Mouse (Mus musculus): ENCODE results near the gene Adat1. TPM values are rescaled to one million over a fixed set of nuclear protein-coding genes. Genes with fewer than 3 reads are reported as not detected.
A peak's percentile ranks its signal among the peaks of the same experiment; 100 is the strongest.

Gene Adat1
- polyA plus RNA-seq, 1 experiment from 2014 or later = 1.8 TPM

DNA sequence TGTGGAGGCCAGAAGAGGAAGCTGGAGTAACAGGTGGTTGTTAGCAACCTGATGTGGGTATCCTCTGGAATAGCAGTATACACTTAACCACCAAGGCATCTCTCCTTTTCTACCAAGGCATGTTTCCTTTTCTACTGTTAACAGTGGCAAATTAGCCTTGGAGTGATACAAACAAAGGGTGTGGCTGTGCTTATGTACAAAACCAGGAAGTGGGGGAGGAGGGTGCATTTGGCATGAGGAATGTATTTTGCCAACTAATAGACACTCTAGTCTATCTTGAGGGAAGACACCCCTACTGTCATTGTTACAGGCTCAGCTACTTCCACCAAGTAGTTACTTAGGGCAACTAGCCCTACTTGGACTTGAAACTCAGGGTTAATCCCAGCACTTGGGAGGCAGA lies 12.7 kb upstream of the Adat1 start:
- H3K9me3 ChIP-seq (ENCODE audit: low read length) = no peaks in the 10 kb centered on the region
- TF ChIP-seq CTCF (IDR thresholded peaks at IDR 0.05; ENCODE audit: low read depth) (no peak), EP300 (IDR thresholded peaks at IDR 0.05; ENCODE audit: low read depth) (no peak)
- no peak overlapping the region for H3K4me3 ChIP-seq (ENCODE audit: low read depth, low read length)
- ATAC-seq = no peak
- no peak for DNase-seq
- peaks cover 54% of the 10 kb centered on the region for H3K36me3 ChIP-seq (replicated peaks; ENCODE audit: insufficient read depth, low read length)
- H3K4me1 ChIP-seq (ENCODE audit: insufficient read depth) = peaks cover 2% of the 10 kb centered on the region; the same call in 1 of the 2 replicates
- no peak overlapping the region for H3K9ac ChIP-seq (replicated peaks)
- no peaks in the 10 kb centered on the region for H3K27me3 ChIP-seq (ENCODE audit: insufficient read depth, low read length)
- no peak overlapping the region for H3K4me2 ChIP-seq (ENCODE audit: low read depth, low read length)
- no peak overlapping the region for H3K27ac ChIP-seq (ENCODE audit: low read depth)

DNA sequence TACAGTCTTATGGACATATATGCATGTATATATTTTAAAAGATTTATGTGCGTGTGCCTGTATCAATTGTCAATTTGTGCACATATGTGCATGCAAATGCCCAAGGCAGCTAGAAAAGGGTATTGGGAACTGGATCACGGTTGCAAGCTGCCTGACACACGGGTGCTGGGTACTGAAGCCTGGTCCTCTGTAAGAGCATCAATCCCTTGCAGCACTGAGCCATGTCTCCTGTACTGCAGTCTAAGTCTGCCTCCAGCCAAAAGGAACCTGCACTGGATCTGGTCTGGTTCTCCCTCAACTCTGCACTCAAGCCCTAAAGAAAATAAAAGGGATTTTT lies 569 bp upstream of the Adat1 start:
- 69% methylated on average over 3 of the region's 3 CpGs for WGBS (ENCODE audit: insufficient replicate concordance)
- ATAC-seq = no peak
- no peak for DNase-seq
- TF ChIP-seq CTCF (IDR thresholded peaks at IDR 0.05; ENCODE audit: low read depth) = no peak
- 0 out of 2 replicates have a peak, but pooled peaks cover 3% of the 10 kb centered on the region for H3K4me1 ChIP-seq (ENCODE audit: insufficient read depth)
- no peaks in the 10 kb centered on the region for H3K27me3 ChIP-seq (ENCODE audit: insufficient read depth, low read length)
- H3K9ac ChIP-seq (replicated peaks) = no peak overlapping the region
- H3K36me3 ChIP-seq (replicated peaks; ENCODE audit: insufficient read depth, low read length) = peaks cover 34% of the 10 kb centered on the region
- no peaks in the 10 kb centered on the region for H3K9me3 ChIP-seq (ENCODE audit: low read length)
- no peak overlapping the region for H3K27ac ChIP-seq (ENCODE audit: low read depth)
- no peak overlapping the region for H3K4me3 ChIP-seq (ENCODE audit: low read depth, low read length)
- no peak overlapping the region for H3K4me2 ChIP-seq (ENCODE audit: low read depth, low read length)

DNA sequence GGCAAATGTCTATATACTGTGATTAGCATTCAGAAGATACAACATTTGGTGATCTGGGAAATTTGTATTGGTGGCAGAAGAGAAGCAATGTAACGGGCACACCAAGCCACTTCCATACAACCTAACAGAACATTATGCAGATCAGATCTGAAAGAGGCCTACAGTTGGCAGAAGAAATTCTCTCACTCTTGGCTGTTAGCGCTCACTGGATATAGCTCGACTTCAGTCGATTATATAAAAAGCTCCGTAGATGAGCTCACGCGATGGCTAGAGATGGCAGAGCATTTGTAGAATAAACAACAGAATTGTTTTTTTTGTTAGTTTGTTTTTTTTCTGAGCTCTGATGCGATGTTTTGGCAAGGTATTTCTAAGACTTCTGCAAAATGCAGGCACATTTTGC lies 824 bp downstream of the Adat1 start:
- Histone ChIP-seq H3K4me3 (ENCODE audit: low read depth, low read length) (peak overlapping the region; percentile 72), H3K36me3 (replicated peaks; ENCODE audit: insufficient read depth, low read length) (peaks cover 26% of the 10 kb centered on the region), H3K4me1 (ENCODE audit: insufficient read depth) (0 out of 2 replicates have a peak, but pooled peaks cover 3% of the 10 kb centered on the region), H3K27ac (ENCODE audit: low read depth) (no peak overlapping the region), H3K27me3 (ENCODE audit: insufficient read depth, low read length) (no peaks in the 10 kb centered on the region), H3K9ac (replicated peaks) (peak overlapping the region; percentile 73), H3K4me2 (ENCODE audit: low read depth, low read length) (peak overlapping the region; percentile 91), H3K9me3 (ENCODE audit: low read length) (no peaks in the 10 kb centered on the region)
- TF ChIP-seq CTCF (IDR thresholded peaks at IDR 0.05; ENCODE audit: low read depth) (no peak), EP300 (IDR thresholded peaks at IDR 0.05; ENCODE audit: low read depth) (no peak)
- DNase-seq (no peak), ATAC-seq (no peak)
- WGBS (ENCODE audit: insufficient replicate concordance) = 56% methylated on average over 8 of the region's 8 CpGs

DNA sequence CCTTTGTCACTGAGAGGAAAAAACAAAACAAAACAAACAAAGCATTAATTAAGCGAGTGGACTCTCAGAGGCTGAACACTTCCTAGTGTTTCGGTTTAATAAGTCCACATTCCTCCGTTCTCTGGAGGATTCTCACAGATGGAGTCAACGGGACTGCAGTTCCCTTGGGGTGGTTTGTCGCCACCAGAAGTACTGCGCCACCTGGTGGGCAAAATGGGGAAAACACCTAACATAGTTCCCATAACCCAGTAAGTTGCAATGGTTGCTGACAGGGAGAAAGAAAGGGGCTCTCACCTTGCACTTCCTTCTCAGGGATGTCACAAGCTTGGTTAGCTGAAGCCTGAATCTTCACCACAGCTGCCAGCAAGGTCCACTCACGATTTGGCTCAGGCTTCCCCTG lies 2.2 kb downstream of the Adat1 start:
- ATAC-seq = peak; percentile 56
- peaks cover 20% of the 10 kb centered on the region for H3K36me3 ChIP-seq (replicated peaks; ENCODE audit: insufficient read depth, low read length)

DNA sequence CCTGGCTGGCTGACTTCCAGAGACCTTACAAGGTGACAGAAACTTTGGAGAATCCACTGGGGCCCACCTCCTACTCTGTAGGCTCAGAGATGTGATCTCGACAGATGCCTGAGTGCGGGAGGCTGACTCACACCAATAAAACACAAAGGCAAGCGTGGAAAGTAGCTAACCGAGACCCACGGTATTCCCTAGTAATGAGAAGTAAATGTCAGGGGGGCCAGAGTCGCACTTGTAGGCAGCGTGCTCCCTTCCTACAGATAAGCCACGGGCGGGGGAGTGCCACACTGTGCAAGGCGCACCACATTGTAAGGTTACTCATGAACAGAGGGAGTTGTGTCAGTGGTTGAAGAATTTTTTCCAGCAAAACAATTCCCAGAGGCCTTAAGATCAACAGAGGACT lies 7.6 kb downstream of the Adat1 start:
- H3K36me3 ChIP-seq (replicated peaks; ENCODE audit: insufficient read depth, low read length) = peaks cover 18% of the 10 kb centered on the region
- H3K27me3 ChIP-seq (ENCODE audit: insufficient read depth, low read length) = no peaks in the 10 kb centered on the region
- H3K4me2 ChIP-seq (ENCODE audit: low read depth, low read length) = no peak overlapping the region
- H3K27ac ChIP-seq (ENCODE audit: low read depth) = no peak overlapping the region
- H3K4me1 ChIP-seq (ENCODE audit: insufficient read depth) = no peaks in the 10 kb centered on the region
- H3K9me3 ChIP-seq (ENCODE audit: low read length) = no peaks in the 10 kb centered on the region
- no peak overlapping the region for H3K4me3 ChIP-seq (ENCODE audit: low read depth, low read length)
- DNase-seq (no peak), ATAC-seq (no peak)
- TF ChIP-seq EP300 (IDR thresholded peaks at IDR 0.05; ENCODE audit: low read depth) (no peak), CTCF (IDR thresholded peaks at IDR 0.05; ENCODE audit: low read depth) (no peak)
- 79% methylated on average over 10 of the region's 10 CpGs for WGBS (ENCODE audit: insufficient replicate concordance)
- H3K9ac ChIP-seq (replicated peaks) = no peak overlapping the region

More for the DNA sequence above, 2.2 kb downstream of the Adat1 start:
- DNase-seq = peak; percentile 87
- H3K4me1 ChIP-seq (ENCODE audit: insufficient read depth) = 0 out of 2 replicates have a peak, but pooled peaks cover 3% of the 10 kb centered on the region
- no peak overlapping the region for H3K4me3 ChIP-seq (ENCODE audit: low read depth, low read length)
- H3K27ac ChIP-seq (ENCODE audit: low read depth) = no peak overlapping the region
- TF ChIP-seq EP300 (IDR thresholded peaks at IDR 0.05; ENCODE audit: low read depth) (no peak), CTCF (IDR thresholded peaks at IDR 0.05; ENCODE audit: low read depth) (peak; percentile 95)
- no peak overlapping the region for H3K4me2 ChIP-seq (ENCODE audit: low read depth, low read length)
- 12% methylated on average over 7 of the region's 7 CpGs for WGBS (ENCODE audit: insufficient replicate concordance)
- H3K9ac ChIP-seq (replicated peaks) = no peak overlapping the region
- no peaks in the 10 kb centered on the region for H3K9me3 ChIP-seq (ENCODE audit: low read length)
- no peaks in the 10 kb centered on the region for H3K27me3 ChIP-seq (ENCODE audit: insufficient read depth, low read length)

DNA sequence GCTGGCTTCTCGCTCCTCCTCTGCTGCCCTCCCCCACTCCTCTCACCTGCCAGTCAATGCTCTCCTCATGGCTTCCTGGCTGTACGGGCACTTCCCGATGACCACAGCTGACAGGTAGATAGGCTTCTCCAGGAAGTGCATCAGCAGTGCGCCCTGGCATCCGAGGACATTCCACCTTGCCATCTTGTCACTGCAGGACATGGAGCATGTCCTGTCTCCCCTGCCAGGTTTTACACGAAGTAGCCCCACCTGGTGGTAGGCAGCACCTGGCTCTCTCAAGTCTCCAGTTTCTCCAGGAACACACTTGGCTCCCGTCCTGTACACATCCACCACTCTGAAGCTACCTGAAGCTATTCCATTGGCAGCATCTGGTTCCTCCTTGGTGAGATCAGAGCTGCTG lies 10.0 kb downstream of the Adat1 start:
- Histone ChIP-seq H3K4me2 (ENCODE audit: low read depth, low read length) (no peak overlapping the region), H3K36me3 (replicated peaks; ENCODE audit: insufficient read depth, low read length) (peaks cover 14% of the 10 kb centered on the region; the same call in 1 of the 2 replicates), H3K9ac (replicated peaks) (no peak overlapping the region), H3K4me1 (ENCODE audit: insufficient read depth) (no peaks in the 10 kb centered on the region), H3K27me3 (ENCODE audit: insufficient read depth, low read length) (no peaks in the 10 kb centered on the region), H3K4me3 (ENCODE audit: low read depth, low read length) (no peak overlapping the region), H3K9me3 (ENCODE audit: low read length) (no peaks in the 10 kb centered on the region), H3K27ac (ENCODE audit: low read depth) (no peak overlapping the region)
- ATAC-seq (no peak), DNase-seq (no peak)
- WGBS (ENCODE audit: insufficient replicate concordance) = 74% methylated on average over 7 of the region's 7 CpGs
- TF ChIP-seq CTCF (IDR thresholded peaks at IDR 0.05; ENCODE audit: low read depth) (peak; percentile 53), EP300 (IDR thresholded peaks at IDR 0.05; ENCODE audit: low read depth) (no peak)

DNA sequence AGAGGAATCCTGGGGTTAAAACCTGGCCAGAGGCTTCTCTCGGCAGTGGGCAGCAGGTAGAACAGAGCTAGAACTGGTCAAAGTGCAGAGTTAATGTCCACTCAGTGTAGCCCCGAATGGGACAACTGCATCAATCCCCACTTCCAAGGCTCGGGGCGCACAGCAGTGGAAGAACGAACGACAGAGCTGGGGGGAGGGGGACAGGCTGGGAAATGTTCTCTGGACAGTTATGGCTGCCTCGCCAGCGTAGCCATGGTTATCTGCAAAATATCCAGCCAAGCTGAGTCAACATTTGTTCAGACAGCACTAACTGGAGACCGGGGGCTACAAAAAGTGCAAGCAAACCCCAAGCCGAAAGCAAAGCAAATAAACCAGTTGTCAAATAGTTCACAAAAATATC lies 14.0 kb downstream of the Adat1 start:
- Histone ChIP-seq H3K4me3 (ENCODE audit: low read depth, low read length) (no peak overlapping the region), H3K36me3 (replicated peaks; ENCODE audit: insufficient read depth, low read length) (peaks cover 3% of the 10 kb centered on the region; the same call in 1 of the 2 replicates), H3K9ac (replicated peaks) (0 out of 2 replicates have a peak overlapping the region, but pooled peaks have one; percentile 7), H3K4me2 (ENCODE audit: low read depth, low read length) (peak overlapping the region; percentile 44), H3K27me3 (ENCODE audit: insufficient read depth, low read length) (no peaks in the 10 kb centered on the region), H3K4me1 (ENCODE audit: insufficient read depth) (peaks cover 4% of the 10 kb centered on the region; the same call in 1 of the 2 replicates), H3K27ac (ENCODE audit: low read depth) (no peak overlapping the region), H3K9me3 (ENCODE audit: low read length) (no peaks in the 10 kb centered on the region; the same call in 1 of the 2 replicates)
- ATAC-seq (peak; percentile 47), DNase-seq (no peak)
- 59% methylated on average over 10 of the region's 10 CpGs for WGBS (ENCODE audit: insufficient replicate concordance)
- TF ChIP-seq CTCF (IDR thresholded peaks at IDR 0.05; ENCODE audit: low read depth) = no peak
- TF ChIP-seq EP300 (IDR thresholded peaks at IDR 0.05; ENCODE audit: low read depth) = no peak
